Mouse (Mus musculus): Measurements from ENCODE around the gene Fam20a. TPM values are rescaled to one million over a fixed set of nuclear protein-coding genes. Genes with fewer than 3 reads are reported as not detected.

Gene Fam20a
- polyA plus RNA-seq, 1 experiment, result 17.6 TPM

GRCm38 (mm10) chr11:109706055-109706412 lies 16.0 kb downstream of the Fam20a start:
- no peak for DNase-seq
- 31% methylated on average over 9 of the region's 9 CpGs for WGBS
- Histone ChIP-seq H3K4me3 (replicated peaks; ENCODE audit: extremely low read depth, low read depth, low read length) (no peak overlapping the region), H3K4me1 (ENCODE audit: control insufficient read depth, insufficient read depth, low read length) (0 out of 2 replicates have a peak, but pooled peaks cover 2% of the 10 kb centered on the region)
- no peak for TF ChIP-seq CTCF (IDR thresholded peaks at IDR 0.05; ENCODE audit: insufficient read depth, low read length)
- TF ChIP-seq POLR2A (IDR thresholded peaks at IDR 0.05; ENCODE audit: borderline replicate concordance, extremely low read depth, low read depth, low read length), result no peak

- WGBS, result 61% methylated on average over 9 of the region's 9 CpGs
- no peak for TF ChIP-seq CTCF (IDR thresholded peaks at IDR 0.05; ENCODE audit: insufficient read depth, low read length)
- TF ChIP-seq POLR2A (IDR thresholded peaks at IDR 0.05; ENCODE audit: borderline replicate concordance, extremely low read depth, low read depth, low read length), result no peak
- Histone ChIP-seq H3K4me3 (replicated peaks; ENCODE audit: extremely low read depth, low read depth, low read length) (no peak overlapping the region), H3K4me1 (ENCODE audit: control insufficient read depth, insufficient read depth, low read length) (0 out of 2 replicates have a peak, but pooled peaks cover 2% of the 10 kb centered on the region)
- DNase-seq, result no peak
Observed at GRCm38 (mm10) chr11:109705336-109706054, 16.6 kb downstream of the Fam20a start.

- no peak for TF ChIP-seq POLR2A (IDR thresholded peaks at IDR 0.05; ENCODE audit: borderline replicate concordance, extremely low read depth, low read depth, low read length)
- no peak for TF ChIP-seq CTCF (IDR thresholded peaks at IDR 0.05; ENCODE audit: insufficient read depth, low read length)
- WGBS, result 89% methylated on average over 22 of the region's 22 CpGs
- Histone ChIP-seq H3K4me1 (ENCODE audit: control insufficient read depth, insufficient read depth, low read length) (0 out of 2 replicates have a peak, but pooled peaks cover 2% of the 10 kb centered on the region), H3K4me3 (replicated peaks; ENCODE audit: extremely low read depth, low read depth, low read length) (no peak overlapping the region)
- DNase-seq, result no peak
Observed at GRCm38 (mm10) chr11:109704311-109705205, 17.5 kb downstream of the Fam20a start.

DNA sequence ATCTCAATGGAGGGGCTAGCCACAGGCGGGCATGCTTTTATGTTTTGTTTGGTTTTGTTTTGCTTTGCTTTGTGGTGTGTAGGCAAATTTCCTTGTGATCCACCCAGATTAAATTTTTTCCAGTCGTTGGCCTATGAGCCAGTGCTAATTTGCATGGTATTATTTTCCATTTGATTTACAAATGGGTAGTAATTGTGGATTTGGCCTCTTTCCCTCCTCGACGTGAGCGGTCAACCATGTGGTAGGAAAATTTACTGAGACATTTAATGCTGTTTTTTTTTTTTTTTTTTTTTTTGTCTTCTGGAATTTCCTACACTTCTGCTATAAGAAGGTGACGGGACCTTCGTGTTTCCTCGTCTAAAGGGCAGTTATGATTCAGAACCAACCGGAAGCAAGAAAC lies 18.2 kb downstream of the Fam20a start:
- TF ChIP-seq POLR2A (IDR thresholded peaks at IDR 0.05; ENCODE audit: borderline replicate concordance, extremely low read depth, low read depth, low read length), result no peak
- TF ChIP-seq CTCF (IDR thresholded peaks at IDR 0.05; ENCODE audit: insufficient read depth, low read length), result no peak
- no peak for DNase-seq
- 0 out of 2 replicates have a peak, but pooled peaks cover 2% of the 10 kb centered on the region for H3K4me1 ChIP-seq (ENCODE audit: control insufficient read depth, insufficient read depth, low read length)
- WGBS, result 78% methylated on average over 9 of the region's 9 CpGs
- no peak overlapping the region for H3K4me3 ChIP-seq (replicated peaks; ENCODE audit: extremely low read depth, low read depth, low read length)

DNA sequence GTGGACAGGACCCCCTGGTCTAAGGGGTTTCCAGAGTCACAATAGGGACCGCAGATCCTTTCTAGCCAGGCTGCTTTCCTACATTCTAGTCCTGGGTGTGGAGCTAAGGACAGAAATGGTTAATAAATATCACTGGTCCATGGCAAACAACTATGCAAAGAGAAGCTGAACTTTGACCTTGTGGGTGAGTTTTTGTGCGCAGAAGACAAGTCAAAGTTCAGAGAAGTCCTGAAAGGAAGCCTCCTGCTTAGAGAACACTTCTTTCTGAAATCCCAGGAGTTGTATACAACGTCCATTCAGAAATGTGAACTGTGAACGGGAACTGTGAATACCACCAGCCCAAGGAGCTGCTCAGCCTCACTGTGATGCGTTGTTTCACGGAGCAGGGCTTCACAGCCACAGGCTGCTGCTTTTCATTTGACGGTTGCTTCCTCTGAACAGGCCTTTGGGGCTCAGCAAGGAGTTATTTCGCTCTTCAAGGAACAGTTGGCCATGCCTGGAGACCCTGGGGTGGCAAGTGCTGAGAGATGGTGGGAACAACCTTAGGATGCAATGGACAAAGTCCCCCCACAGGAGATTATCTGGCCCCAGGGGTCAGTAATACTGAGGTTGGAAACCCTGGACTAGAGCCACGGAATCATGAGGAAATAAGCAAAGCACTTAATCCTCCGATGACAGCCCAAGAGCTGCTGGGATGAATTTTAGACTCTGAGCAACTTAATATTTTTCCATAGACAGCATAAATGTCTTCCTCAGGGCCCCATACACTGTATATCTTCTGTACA lies 19.9 kb downstream of the Fam20a start:
- DNase-seq, result no peak
- TF ChIP-seq POLR2A (IDR thresholded peaks at IDR 0.05; ENCODE audit: borderline replicate concordance, extremely low read depth, low read depth, low read length) (no peak), CTCF (IDR thresholded peaks at IDR 0.05; ENCODE audit: insufficient read depth, low read length) (no peak)
- H3K4me3 ChIP-seq (replicated peaks; ENCODE audit: extremely low read depth, low read depth, low read length), result no peak overlapping the region
- WGBS, result 60% methylated on average over 10 of the region's 10 CpGs
- 0 out of 2 replicates have a peak, but pooled peaks cover 2% of the 10 kb centered on the region for H3K4me1 ChIP-seq (ENCODE audit: control insufficient read depth, insufficient read depth, low read length)

DNA sequence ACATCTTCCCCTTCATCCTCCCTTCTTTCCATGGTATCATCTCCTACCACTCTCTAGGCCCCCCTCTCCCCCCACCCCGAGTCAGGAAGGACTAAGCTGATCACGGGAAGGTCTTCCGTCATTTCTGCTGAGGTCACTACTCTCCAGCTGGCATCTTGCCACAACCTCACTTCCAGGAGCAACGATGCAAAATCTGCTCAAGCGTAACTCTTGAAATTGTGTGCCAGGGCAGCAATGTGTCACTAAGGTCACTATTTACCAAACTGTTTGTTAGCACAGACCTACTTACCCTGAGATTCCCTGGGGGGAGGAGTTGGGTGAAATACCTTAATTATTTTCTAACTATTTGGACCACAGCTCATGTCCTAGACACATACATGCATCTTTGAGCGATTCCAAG lies 21.3 kb downstream of the Fam20a start:
- TF ChIP-seq CTCF (IDR thresholded peaks at IDR 0.05; ENCODE audit: insufficient read depth, low read length) (no peak), POLR2A (IDR thresholded peaks at IDR 0.05; ENCODE audit: borderline replicate concordance, extremely low read depth, low read depth, low read length) (no peak)
- no peak for DNase-seq
- H3K4me3 ChIP-seq (replicated peaks; ENCODE audit: extremely low read depth, low read depth, low read length), result no peak overlapping the region
- no peaks in the 10 kb centered on the region for H3K4me1 ChIP-seq (ENCODE audit: control insufficient read depth, insufficient read depth, low read length)
- 41% methylated on average over 6 of the region's 6 CpGs for WGBS

GRCm38 (mm10) chr11:109699784-109700183 lies 22.3 kb downstream of the Fam20a start:
- 62% methylated on average over 2 of the region's 2 CpGs for WGBS
- H3K4me3 ChIP-seq (replicated peaks; ENCODE audit: extremely low read depth, low read depth, low read length), result no peak overlapping the region

GRCm38 (mm10) chr11:109698740-109699139 lies 23.3 kb downstream of the Fam20a start:
- DNase-seq, result no peak
- TF ChIP-seq POLR2A (IDR thresholded peaks at IDR 0.05; ENCODE audit: borderline replicate concordance, extremely low read depth, low read depth, low read length) (no peak), CTCF (IDR thresholded peaks at IDR 0.05; ENCODE audit: insufficient read depth, low read length) (no peak)
- H3K4me3 ChIP-seq (replicated peaks; ENCODE audit: extremely low read depth, low read depth, low read length), result no peak overlapping the region
- WGBS, result 84% methylated on average over 10 of the region's 10 CpGs
- no peaks in the 10 kb centered on the region for H3K4me1 ChIP-seq (ENCODE audit: control insufficient read depth, insufficient read depth, low read length)

More at GRCm38 (mm10) chr11:109699784-109700183, 22.3 kb downstream of the Fam20a start:
- H3K4me1 ChIP-seq (ENCODE audit: control insufficient read depth, insufficient read depth, low read length), result no peaks in the 10 kb centered on the region
- TF ChIP-seq POLR2A (IDR thresholded peaks at IDR 0.05; ENCODE audit: borderline replicate concordance, extremely low read depth, low read depth, low read length) (no peak), CTCF (IDR thresholded peaks at IDR 0.05; ENCODE audit: insufficient read depth, low read length) (no peak)
- no peak for DNase-seq

GRCm38 (mm10) chr11:109697089-109697643 lies 24.9 kb downstream of the Fam20a start:
- DNase-seq, result no peak
- Histone ChIP-seq H3K4me3 (replicated peaks; ENCODE audit: extremely low read depth, low read depth, low read length) (no peak overlapping the region), H3K4me1 (ENCODE audit: control insufficient read depth, insufficient read depth, low read length) (no peaks in the 10 kb centered on the region)
- TF ChIP-seq CTCF (IDR thresholded peaks at IDR 0.05; ENCODE audit: insufficient read depth, low read length) (no peak), POLR2A (IDR thresholded peaks at IDR 0.05; ENCODE audit: borderline replicate concordance, extremely low read depth, low read depth, low read length) (no peak)
- WGBS, result 83% methylated on average over 5 of the region's 5 CpGs
